Mouse (Mus musculus) lung, adult 2 months (tissue): ENCODE measurements around the gene Abcb1a.

ENCODE experiments used
- CTCF ChIP-seq: fragments of 200-500 bp; IDR thresholded peaks from 2 replicates; pipeline ENCODE4 v1.5.1; 2011; ENCODE audit warnings: mild to moderate bottlenecking, low read length, control low read depth; ENCODE audit not compliant: insufficient read depth
- POLR2A ChIP-seq: fragments of 200-500 bp; IDR thresholded peaks from 2 replicates; pipeline ENCODE4 v1.6.1; 2011; ENCODE audit warnings: low read depth, mild to moderate bottlenecking, control low read depth, low read length, borderline replicate concordance; ENCODE audit errors: extremely low read depth

DNA sequence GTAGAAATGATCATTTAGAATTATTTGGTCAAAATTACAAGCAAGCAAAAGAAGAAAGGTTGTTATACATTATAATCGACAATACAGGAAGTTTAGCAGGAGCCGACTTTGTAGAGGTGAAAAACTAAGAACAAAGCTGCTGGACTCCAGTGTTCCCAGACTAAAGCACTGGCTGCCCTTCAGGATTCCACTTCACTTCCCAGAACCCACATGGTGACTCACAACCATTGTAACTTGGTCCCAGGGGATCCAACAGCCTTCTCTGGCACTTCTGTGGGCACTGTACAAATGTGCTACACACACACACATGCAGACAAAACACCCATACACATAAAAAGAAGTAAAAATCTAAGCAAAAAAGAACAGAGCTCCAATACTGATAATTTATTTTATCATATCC lies 118.9 kb downstream of the Abcb1a start:
- no peak for TF ChIP-seq POLR2A
- TF ChIP-seq CTCF, result no peak
